Mouse (Mus musculus) CH12.LX (cell line): ENCODE results near the gene Hnrnpd.

ENCODE experiments used
- CTCF ChIP-seq, 2 experiments: IDR thresholded peaks in 1 of 2; conservative IDR thresholded peaks in 1 of 2; 2 replicates each; pipeline ENCODE4 v1.5.1; 2011 to 2012; ENCODE audit warnings: low read depth in 2 of 2, low read length in 2 of 2, improper control_type of control experiment in 1 of 2, inconsistent platforms in 1 of 2, mild to moderate bottlenecking in 1 of 2, moderate library complexity in 1 of 2
- KAT2A ChIP-seq: IDR thresholded peaks from 2 replicates; pipeline ENCODE4 v1.6.1; 2012; ENCODE audit warnings: low read length, improper control_type of control experiment, inconsistent platforms; ENCODE audit not compliant: insufficient replicate concordance

GRCm38 (mm10) chr5:100007040-100007375 is 28.3 kb upstream of the Hnrnpd start:
- TF ChIP-seq CTCF (conservative IDR thresholded peaks at IDR 0.05 in 1 of 2, IDR thresholded peaks at IDR 0.05 in 1 of 2; ENCODE audit: low read depth in 2 of 2, low read length in 2 of 2) (peak; percentile 42 to 51), KAT2A (no peak)
